Mouse (Mus musculus) spleen, adult 2 months (tissue): Measurements from ENCODE around the gene Gfod2.

ENCODE experiments used
- CTCF ChIP-seq: fragments of 200-500 bp; IDR thresholded peaks from 2 replicates; pipeline ENCODE4 v1.5.1; 2011; ENCODE audit warnings: mild to moderate bottlenecking, inconsistent platforms; ENCODE audit not compliant: insufficient read depth, insufficient read length, insufficient replicate concordance; ENCODE audit errors: extremely low read depth
- POLR2A ChIP-seq: fragments of 200-500 bp; IDR thresholded peaks from 2 replicates; pipeline ENCODE4 v1.6.1; 2011; ENCODE audit warnings: low read depth, low read length, inconsistent platforms

GRCm38 (mm10) chr8:105788927-105789326, 30.5 kb upstream of the Gfod2 start:
- TF ChIP-seq POLR2A, result no peak
- TF ChIP-seq CTCF, result no peak
